Mouse (Mus musculus): ENCODE measurements around the gene Selenos. TPM values are rescaled to one million over a fixed set of nuclear protein-coding genes. Genes with fewer than 3 reads are reported as not detected.

Gene Selenos
- polyA plus RNA-seq, 1 experiment from 2014 or later = 136 TPM

GRCm38 (mm10) chr7:66124551-66124968, 45.1 kb downstream of the Selenos start:
- ATAC-seq (ENCODE audit: insufficient read depth, low FRiP score) = no peak
- Histone ChIP-seq H3K27me3 (ENCODE audit: control insufficient read depth, insufficient read depth, low read length) (no peaks in the 10 kb centered on the region), H3K9ac (ENCODE audit: low read length) (no peak overlapping the region), H3K4me2 (ENCODE audit: low read depth, low read length) (no peak overlapping the region), H3K27ac (ENCODE audit: low read length) (peak overlapping the region; percentile 44; the same call in 1 of the 2 replicates), H3K4me3 (replicated peaks; ENCODE audit: low read length) (no peak overlapping the region), H3K36me3 (ENCODE audit: control insufficient read depth, insufficient read depth, low read length) (peaks cover 8% of the 10 kb centered on the region), H3K9me3 (replicated peaks; ENCODE audit: control insufficient read depth, low read length) (no peaks in the 10 kb centered on the region), H3K4me1 (ENCODE audit: control insufficient read depth, insufficient read depth, low read length) (peaks cover 14% of the 10 kb centered on the region)
- 36% methylated on average over 11 of the region's 11 CpGs for WGBS

GRCm38 (mm10) chr7:66125368-66125767, 45.9 kb downstream of the Selenos start:
- ATAC-seq (ENCODE audit: insufficient read depth, low FRiP score) = no peak
- Histone ChIP-seq H3K4me2 (ENCODE audit: low read depth, low read length) (no peak overlapping the region), H3K4me3 (replicated peaks; ENCODE audit: low read length) (no peak overlapping the region), H3K9me3 (replicated peaks; ENCODE audit: control insufficient read depth, low read length) (no peaks in the 10 kb centered on the region), H3K27ac (ENCODE audit: low read length) (no peak overlapping the region), H3K4me1 (ENCODE audit: control insufficient read depth, insufficient read depth, low read length) (peaks cover 14% of the 10 kb centered on the region), H3K36me3 (ENCODE audit: control insufficient read depth, insufficient read depth, low read length) (peaks cover 8% of the 10 kb centered on the region), H3K27me3 (ENCODE audit: control insufficient read depth, insufficient read depth, low read length) (no peaks in the 10 kb centered on the region), H3K9ac (ENCODE audit: low read length) (no peak overlapping the region)
- 87% methylated on average over 14 of the region's 14 CpGs for WGBS

GRCm38 (mm10) chr7:66127951-66128645, 48.6 kb downstream of the Selenos start:
- no peak for ATAC-seq (ENCODE audit: insufficient read depth, low FRiP score)
- no peak overlapping the region for H3K27ac ChIP-seq (ENCODE audit: low read length)
- peaks cover 14% of the 10 kb centered on the region for H3K4me1 ChIP-seq (ENCODE audit: control insufficient read depth, insufficient read depth, low read length)
- no peak overlapping the region for H3K4me2 ChIP-seq (ENCODE audit: low read depth, low read length)
- WGBS = 80% methylated on average over 4 of the region's 4 CpGs
- H3K36me3 ChIP-seq (ENCODE audit: control insufficient read depth, insufficient read depth, low read length) = peaks cover 8% of the 10 kb centered on the region
- H3K9me3 ChIP-seq (replicated peaks; ENCODE audit: control insufficient read depth, low read length) = no peaks in the 10 kb centered on the region
- H3K4me3 ChIP-seq (replicated peaks; ENCODE audit: low read length) = no peak overlapping the region
- H3K9ac ChIP-seq (ENCODE audit: low read length) = no peak overlapping the region
- no peaks in the 10 kb centered on the region for H3K27me3 ChIP-seq (ENCODE audit: control insufficient read depth, insufficient read depth, low read length)

GRCm38 (mm10) chr7:66128857-66129256, 49.4 kb downstream of the Selenos start:
- 47% methylated on average over 3 of the region's 3 CpGs for WGBS
- Histone ChIP-seq H3K9me3 (replicated peaks; ENCODE audit: control insufficient read depth, low read length) (no peaks in the 10 kb centered on the region), H3K4me1 (ENCODE audit: control insufficient read depth, insufficient read depth, low read length) (peaks cover 14% of the 10 kb centered on the region), H3K9ac (ENCODE audit: low read length) (no peak overlapping the region), H3K27ac (ENCODE audit: low read length) (no peak overlapping the region), H3K27me3 (ENCODE audit: control insufficient read depth, insufficient read depth, low read length) (no peaks in the 10 kb centered on the region), H3K4me2 (ENCODE audit: low read depth, low read length) (no peak overlapping the region), H3K36me3 (ENCODE audit: control insufficient read depth, insufficient read depth, low read length) (peaks cover 8% of the 10 kb centered on the region), H3K4me3 (replicated peaks; ENCODE audit: low read length) (no peak overlapping the region)
- no peak for ATAC-seq (ENCODE audit: insufficient read depth, low FRiP score)

GRCm38 (mm10) chr7:66130296-66130695, 50.8 kb downstream of the Selenos start:
- WGBS = 78% methylated on average over 2 of the region's 2 CpGs

GRCm38 (mm10) chr7:66131776-66132421, 52.5 kb downstream of the Selenos start:
- H3K27ac ChIP-seq (ENCODE audit: low read length) = no peak overlapping the region
- no peaks in the 10 kb centered on the region for H3K36me3 ChIP-seq (ENCODE audit: control insufficient read depth, insufficient read depth, low read length)
- no peak overlapping the region for H3K4me3 ChIP-seq (replicated peaks; ENCODE audit: low read length)
- H3K27me3 ChIP-seq (ENCODE audit: control insufficient read depth, insufficient read depth, low read length) = no peaks in the 10 kb centered on the region
- H3K4me2 ChIP-seq (ENCODE audit: low read depth, low read length) = no peak overlapping the region
- ATAC-seq (ENCODE audit: insufficient read depth, low FRiP score) = no peak
- H3K9ac ChIP-seq (ENCODE audit: low read length) = no peak overlapping the region
- WGBS = 87% methylated on average over 4 of the region's 4 CpGs
- peaks cover 19% of the 10 kb centered on the region for H3K4me1 ChIP-seq (ENCODE audit: control insufficient read depth, insufficient read depth, low read length)
- H3K9me3 ChIP-seq (replicated peaks; ENCODE audit: control insufficient read depth, low read length) = no peaks in the 10 kb centered on the region

More at GRCm38 (mm10) chr7:66130296-66130695, 50.8 kb downstream of the Selenos start:
- no peak for ATAC-seq (ENCODE audit: insufficient read depth, low FRiP score)
- Histone ChIP-seq H3K36me3 (ENCODE audit: control insufficient read depth, insufficient read depth, low read length) (peaks cover 8% of the 10 kb centered on the region), H3K4me2 (ENCODE audit: low read depth, low read length) (no peak overlapping the region), H3K9ac (ENCODE audit: low read length) (no peak overlapping the region), H3K9me3 (replicated peaks; ENCODE audit: control insufficient read depth, low read length) (no peaks in the 10 kb centered on the region), H3K27me3 (ENCODE audit: control insufficient read depth, insufficient read depth, low read length) (no peaks in the 10 kb centered on the region), H3K27ac (ENCODE audit: low read length) (no peak overlapping the region), H3K4me3 (replicated peaks; ENCODE audit: low read length) (no peak overlapping the region), H3K4me1 (ENCODE audit: control insufficient read depth, insufficient read depth, low read length) (peaks cover 13% of the 10 kb centered on the region)

GRCm38 (mm10) chr7:66134154-66134553, 54.7 kb downstream of the Selenos start:
- peaks cover 25% of the 10 kb centered on the region for H3K4me1 ChIP-seq (ENCODE audit: control insufficient read depth, insufficient read depth, low read length)
- no peak for ATAC-seq (ENCODE audit: insufficient read depth, low FRiP score)
- H3K9ac ChIP-seq (ENCODE audit: low read length) = no peak overlapping the region
- H3K4me3 ChIP-seq (replicated peaks; ENCODE audit: low read length) = no peak overlapping the region
- WGBS = 86% methylated on average over 3 of the region's 3 CpGs
- no peak overlapping the region for H3K4me2 ChIP-seq (ENCODE audit: low read depth, low read length)
- no peaks in the 10 kb centered on the region for H3K36me3 ChIP-seq (ENCODE audit: control insufficient read depth, insufficient read depth, low read length)
- H3K27me3 ChIP-seq (ENCODE audit: control insufficient read depth, insufficient read depth, low read length) = no peaks in the 10 kb centered on the region
- no peak overlapping the region for H3K27ac ChIP-seq (ENCODE audit: low read length)
- no peaks in the 10 kb centered on the region for H3K9me3 ChIP-seq (replicated peaks; ENCODE audit: control insufficient read depth, low read length)

GRCm38 (mm10) chr7:66135644-66136043, 56.2 kb downstream of the Selenos start:
- Histone ChIP-seq H3K27me3 (ENCODE audit: control insufficient read depth, insufficient read depth, low read length) (no peaks in the 10 kb centered on the region), H3K4me1 (ENCODE audit: control insufficient read depth, insufficient read depth, low read length) (peaks cover 30% of the 10 kb centered on the region), H3K9ac (ENCODE audit: low read length) (no peak overlapping the region), H3K4me2 (ENCODE audit: low read depth, low read length) (no peak overlapping the region), H3K4me3 (replicated peaks; ENCODE audit: low read length) (no peak overlapping the region), H3K36me3 (ENCODE audit: control insufficient read depth, insufficient read depth, low read length) (no peaks in the 10 kb centered on the region), H3K27ac (ENCODE audit: low read length) (peak overlapping the region; percentile 31), H3K9me3 (replicated peaks; ENCODE audit: control insufficient read depth, low read length) (no peaks in the 10 kb centered on the region)
- 82% methylated on average over 3 of the region's 3 CpGs for WGBS
- ATAC-seq (ENCODE audit: insufficient read depth, low FRiP score) = no peak

GRCm38 (mm10) chr7:66136187-66136586, 56.7 kb downstream of the Selenos start:
- Histone ChIP-seq H3K4me2 (ENCODE audit: low read depth, low read length) (no peak overlapping the region), H3K9ac (ENCODE audit: low read length) (no peak overlapping the region), H3K27ac (ENCODE audit: low read length) (peak overlapping the region; percentile 31), H3K36me3 (ENCODE audit: control insufficient read depth, insufficient read depth, low read length) (no peaks in the 10 kb centered on the region), H3K4me3 (replicated peaks; ENCODE audit: low read length) (no peak overlapping the region), H3K4me1 (ENCODE audit: control insufficient read depth, insufficient read depth, low read length) (peaks cover 32% of the 10 kb centered on the region), H3K9me3 (replicated peaks; ENCODE audit: control insufficient read depth, low read length) (no peaks in the 10 kb centered on the region), H3K27me3 (ENCODE audit: control insufficient read depth, insufficient read depth, low read length) (no peaks in the 10 kb centered on the region)
- ATAC-seq (ENCODE audit: insufficient read depth, low FRiP score) = peak; percentile 61; the same call in 1 of the 2 replicates
